Mouse (Mus musculus) embryonic facial prominence, embryonic 15.5 days (tissue): ENCODE data around the gene Foxd4. TPM values are rescaled to one million over a fixed set of nuclear protein-coding genes. Genes with fewer than 3 reads are reported as not detected.
"Not testable (repeated sequence)": the region's sequence is repeated elsewhere in the genome, so short reads cannot be mapped to it uniquely, and the experiment has no call there.

Experiments used
- ATAC-seq: fragments of 200-750 bp; cut with Nextera tagmentation; 2 replicates; pipeline ENCODE4 v1.8.0; 2017; ENCODE audit warnings: low read depth, moderate TSS enrichment; ENCODE audit not compliant: insufficient number of reproducible peaks, low FRiP score, low TSS enrichment
- H3K27ac ChIP-seq: fragments of 300-500 bp; sonication (generic); replicated peaks from 2 replicates; pipeline ENCODE4 v1.5.1; 2015; ENCODE audit warnings: mild to moderate bottlenecking, inconsistent platforms
- H3K27me3 ChIP-seq: fragments of 300-500 bp; sonication (generic); 2 replicates; pipeline ENCODE4 v1.6.1; 2015; ENCODE audit warnings: inconsistent platforms
- H3K36me3 ChIP-seq: fragments of 300-500 bp; sonication (generic); 2 replicates; pipeline ENCODE4 v1.6.1; 2015; ENCODE audit warnings: mild to moderate bottlenecking, inconsistent platforms
- H3K4me1 ChIP-seq: fragments of 300-500 bp; sonication (generic); 2 replicates; pipeline ENCODE4 v1.6.1; 2015; ENCODE audit warnings: inconsistent platforms
- H3K4me2 ChIP-seq: fragments of 300-500 bp; sonication (generic); replicated peaks from 2 replicates; pipeline ENCODE4 v1.6.1; 2015; ENCODE audit warnings: mild to moderate bottlenecking, inconsistent platforms
- H3K4me3 ChIP-seq: fragments of 300-500 bp; sonication (generic); replicated peaks from 2 replicates; pipeline ENCODE4 v1.5.1; 2015; ENCODE audit warnings: mild to moderate bottlenecking, inconsistent platforms
- H3K9ac ChIP-seq: fragments of 300-500 bp; sonication (generic); 2 replicates; pipeline ENCODE4 v1.6.1; 2015; ENCODE audit warnings: inconsistent platforms
- H3K9me3 ChIP-seq: fragments of 300-500 bp; sonication (generic); replicated peaks from 2 replicates; pipeline ENCODE4 v1.6.1; 2016; ENCODE audit warnings: inconsistent platforms
- WGBS: fragments of 180-500 bp; shearing (Covaris S2); methylation state at CpG from one replicate; pipeline ENCODE4 v1.1.7; 2015; 5-methylcytosine and 5-hydroxymethylcytosine counted together
- polyA plus RNA-seq: library from polyadenylated mRNA; unstranded; fragments of >200 nt; fragmentation: Nextera tagmentation; extraction: Ambion mirVana; gene quantifications from 2 replicates; pipeline ENCODE4 v1.2.1, GENCODE M21; 2015

The Foxd4 gene
- polyA plus RNA-seq, 1 experiment from 2014 or later, result not detected

GRCm38 (mm10) chr19:24899578-24900544 lies 1.1 kb downstream of the Foxd4 start:
- Histone ChIP-seq H3K4me1 (peaks cover 27% of the 10 kb centered on the region), H3K27ac (no peak overlapping the region), H3K4me2 (peak overlapping the region; percentile 66), H3K9ac (no peak overlapping the region), H3K9me3 (no peaks in the 10 kb centered on the region), H3K27me3 (peaks cover 88% of the 10 kb centered on the region), H3K4me3 (peak overlapping the region; percentile 44), H3K36me3 (no peaks in the 10 kb centered on the region)
- ATAC-seq, result no peak
- under 1% methylated on average over 84 of the region's 84 CpGs for whole genome bisulfite sequencing

GRCm38 (mm10) chr19:24898737-24899577 lies 2.0 kb downstream of the Foxd4 start:
- ATAC-seq, result no peak
- no peaks in the 10 kb centered on the region for H3K9me3 ChIP-seq
- no peak overlapping the region for H3K27ac ChIP-seq
- H3K4me2 ChIP-seq, result peak overlapping the region; percentile 66
- 3% methylated on average over 34 of the region's 34 CpGs for WGBS
- H3K27me3 ChIP-seq, result peaks cover 80% of the 10 kb centered on the region
- H3K4me3 ChIP-seq, result peak overlapping the region; percentile 44
- no peak overlapping the region for H3K9ac ChIP-seq
- no peaks in the 10 kb centered on the region for H3K36me3 ChIP-seq
- peaks cover 27% of the 10 kb centered on the region for H3K4me1 ChIP-seq

- Histone ChIP-seq H3K27ac (no peak overlapping the region), H3K27me3 (peaks cover 81% of the 10 kb centered on the region), H3K36me3 (no peaks in the 10 kb centered on the region), H3K4me1 (peaks cover 27% of the 10 kb centered on the region), H3K9me3 (no peaks in the 10 kb centered on the region), H3K4me2 (0 out of 2 replicates have a peak overlapping the region, but pooled peaks have one; percentile 37), H3K4me3 (no peak overlapping the region), H3K9ac (no peak overlapping the region)
- 1% methylated on average over 20 of the region's 20 CpGs for WGBS
- ATAC-seq, result no peak
Observed at GRCm38 (mm10) chr19:24897896-24898736, 2.9 kb downstream of the Foxd4 start.

DNA sequence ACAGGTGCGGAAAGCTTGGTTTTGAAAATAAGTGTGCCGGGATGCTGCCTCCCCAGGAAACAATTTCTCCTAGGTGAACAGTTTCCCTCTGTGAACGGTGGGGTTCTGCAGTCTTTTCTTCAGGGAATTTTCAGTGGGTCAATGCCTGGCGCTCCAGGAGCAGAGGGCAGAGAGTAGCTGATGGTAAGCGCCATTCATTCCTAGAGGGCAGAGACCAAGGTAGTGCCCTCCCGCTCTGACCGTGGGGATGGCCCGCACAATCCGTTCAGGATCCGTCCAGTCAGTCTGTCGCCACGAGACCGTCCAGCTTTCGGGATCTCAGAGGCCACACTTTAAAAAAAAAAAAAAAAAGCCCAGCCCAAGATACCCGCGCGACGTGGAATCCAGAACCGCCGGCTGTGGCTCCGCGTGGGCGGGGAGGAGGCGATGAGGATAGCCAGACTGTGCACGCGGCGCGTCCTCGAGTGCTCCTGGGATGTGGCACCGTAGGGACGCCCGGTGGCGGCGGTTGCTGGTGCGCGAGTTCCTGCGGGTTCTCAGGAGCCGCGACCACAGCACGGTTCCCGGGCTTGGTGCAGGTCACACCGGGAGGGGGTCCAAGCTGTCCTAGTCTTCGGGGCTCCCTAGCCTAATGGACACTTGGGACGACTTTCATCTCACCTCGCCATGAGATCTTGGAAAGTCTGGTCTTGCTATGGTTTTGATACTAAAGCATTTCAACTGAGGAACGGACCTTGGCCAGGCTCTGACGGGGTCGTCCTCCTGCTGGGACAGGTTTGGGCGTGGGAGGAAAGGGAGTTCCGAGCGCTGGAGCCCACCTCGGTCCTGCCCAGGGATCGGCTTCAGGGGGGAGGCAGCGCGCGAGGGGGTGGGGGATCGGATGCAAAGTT lies 3.7 kb downstream of the Foxd4 start:
- H3K4me3 ChIP-seq, result peak overlapping the region; percentile 25
- H3K27ac ChIP-seq, result no peak overlapping the region
- no peaks in the 10 kb centered on the region for H3K36me3 ChIP-seq
- WGBS, result 2% methylated on average over 55 of the region's 57 CpGs
- peak overlapping the region; percentile 37 for H3K4me2 ChIP-seq
- ATAC-seq, result no peak
- H3K9ac ChIP-seq, result no peak overlapping the region
- H3K9me3 ChIP-seq, result no peaks in the 10 kb centered on the region
- H3K27me3 ChIP-seq, result peaks cover 75% of the 10 kb centered on the region
- H3K4me1 ChIP-seq, result peaks cover 27% of the 10 kb centered on the region

DNA sequence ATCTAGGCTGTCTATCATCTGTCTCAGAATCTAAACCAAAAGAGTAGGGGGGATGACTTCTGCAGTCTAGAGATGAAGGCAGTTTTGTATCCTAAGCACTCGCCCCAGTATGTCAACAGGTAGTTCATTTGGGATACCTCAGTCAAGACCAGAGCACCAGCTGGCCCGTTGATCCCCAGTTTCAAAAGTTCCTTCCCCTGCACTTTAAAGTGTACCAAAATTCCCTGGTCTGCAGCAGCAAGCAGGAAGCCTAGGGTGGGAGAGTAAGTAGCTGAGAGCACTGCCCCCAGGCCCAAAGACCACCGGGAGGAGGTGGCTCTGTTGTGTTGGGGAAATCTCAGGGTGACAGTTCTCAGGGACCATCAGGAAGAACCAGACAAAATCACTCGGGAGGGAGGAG lies 4.5 kb downstream of the Foxd4 start:
- Histone ChIP-seq H3K36me3 (no peaks in the 10 kb centered on the region), H3K27me3 (peaks cover 68% of the 10 kb centered on the region), H3K9ac (no peak overlapping the region), H3K4me1 (peaks cover 27% of the 10 kb centered on the region), H3K27ac (no peak overlapping the region), H3K9me3 (no peaks in the 10 kb centered on the region), H3K4me2 (no peak overlapping the region), H3K4me3 (no peak overlapping the region)
- WGBS, result 14% methylated on average over 4 of the region's 4 CpGs
- no peak for ATAC-seq

DNA sequence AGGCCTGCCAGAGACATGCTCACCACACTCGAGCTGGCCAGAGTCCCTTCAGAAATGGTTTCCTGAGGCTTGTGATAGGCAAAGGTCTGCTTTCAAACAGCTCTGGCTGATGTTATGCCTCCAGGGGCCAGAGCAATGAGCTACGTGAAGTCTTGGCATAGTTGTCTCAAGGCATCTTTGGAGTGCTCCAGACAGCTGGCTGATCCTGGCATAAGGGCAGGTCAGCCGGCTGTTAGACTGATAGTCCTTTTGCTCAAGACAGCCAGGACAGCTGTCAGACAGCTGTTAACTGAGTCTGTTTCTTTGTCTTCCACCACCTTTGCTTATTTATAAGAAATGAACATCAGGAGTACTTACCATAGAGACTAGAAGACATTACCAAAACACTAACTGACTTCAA lies 14.1 kb downstream of the Foxd4 start:
- WGBS, result 61% methylated on average over 3 of the region's 3 CpGs

DNA sequence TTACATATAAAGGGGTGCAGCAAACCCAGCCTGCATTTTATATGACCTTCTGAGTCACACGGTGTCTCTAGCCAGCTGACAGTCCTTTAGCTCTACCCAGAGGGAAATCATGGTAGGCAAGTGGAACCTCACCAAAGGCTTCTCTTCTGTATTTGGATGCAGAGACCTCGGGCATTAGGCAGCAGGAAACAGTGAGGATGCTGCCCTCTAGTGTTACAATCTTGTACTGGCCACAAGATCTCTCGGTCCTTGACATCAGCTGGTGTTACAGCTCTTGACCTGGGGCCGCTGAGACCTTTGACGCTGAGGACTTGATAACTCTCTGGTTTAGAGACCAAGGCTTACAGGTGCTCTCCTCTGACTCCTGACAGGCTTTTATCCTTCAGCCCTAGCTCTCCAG lies 15.5 kb downstream of the Foxd4 start:
- H3K9me3 ChIP-seq, result no peaks in the 10 kb centered on the region
- no peak overlapping the region for H3K4me3 ChIP-seq
- WGBS, result 13% methylated on average over 5 of the region's 5 CpGs
- no peaks in the 10 kb centered on the region for H3K36me3 ChIP-seq
- peaks cover 19% of the 10 kb centered on the region for H3K27me3 ChIP-seq
- no peak overlapping the region for H3K4me2 ChIP-seq
- no peak overlapping the region for H3K27ac ChIP-seq
- no peak overlapping the region for H3K9ac ChIP-seq
- ATAC-seq, result no peak
- no peaks in the 10 kb centered on the region for H3K4me1 ChIP-seq

More for the DNA sequence above, 14.1 kb downstream of the Foxd4 start:
- no peak overlapping the region for H3K9ac ChIP-seq
- no peak overlapping the region for H3K4me2 ChIP-seq
- no peaks in the 10 kb centered on the region for H3K36me3 ChIP-seq
- no peak for ATAC-seq
- H3K27me3 ChIP-seq, result peaks cover 19% of the 10 kb centered on the region
- H3K4me3 ChIP-seq, result no peak overlapping the region
- H3K27ac ChIP-seq, result no peak overlapping the region
- no peaks in the 10 kb centered on the region for H3K9me3 ChIP-seq
- H3K4me1 ChIP-seq, result no peaks in the 10 kb centered on the region

DNA sequence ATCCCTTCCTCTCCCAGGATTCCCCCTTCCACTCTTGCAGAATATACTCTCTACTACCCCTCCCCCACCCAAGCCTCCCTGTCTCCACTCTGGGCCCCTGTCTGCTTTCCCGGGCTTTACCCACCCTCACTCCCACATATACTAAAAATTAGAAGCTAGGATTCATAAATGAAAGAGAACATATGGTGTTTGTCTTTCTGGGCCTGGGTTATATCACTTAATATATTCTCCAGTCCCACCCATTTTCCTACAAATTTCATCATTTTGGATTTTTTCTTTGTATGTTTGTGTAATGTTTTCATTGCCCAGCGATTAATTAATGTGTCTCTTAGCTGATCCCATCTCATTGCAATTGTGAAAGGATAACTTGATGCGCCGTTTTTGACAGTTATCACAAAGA lies 19.8 kb downstream of the Foxd4 start:
- H3K27me3 ChIP-seq, result no peaks in the 10 kb centered on the region; the same call in 1 of the 2 replicates
- no peaks in the 10 kb centered on the region for H3K36me3 ChIP-seq
- H3K4me1 ChIP-seq, result no peaks in the 10 kb centered on the region
- WGBS, result 63% methylated on average over 4 of the region's 4 CpGs
- H3K4me2 ChIP-seq, result no peak overlapping the region
- ATAC-seq, result no peak
- H3K9ac ChIP-seq, result no peak overlapping the region
- no peak overlapping the region for H3K27ac ChIP-seq
- H3K9me3 ChIP-seq, result no peaks in the 10 kb centered on the region
- H3K4me3 ChIP-seq, result no peak overlapping the region

DNA sequence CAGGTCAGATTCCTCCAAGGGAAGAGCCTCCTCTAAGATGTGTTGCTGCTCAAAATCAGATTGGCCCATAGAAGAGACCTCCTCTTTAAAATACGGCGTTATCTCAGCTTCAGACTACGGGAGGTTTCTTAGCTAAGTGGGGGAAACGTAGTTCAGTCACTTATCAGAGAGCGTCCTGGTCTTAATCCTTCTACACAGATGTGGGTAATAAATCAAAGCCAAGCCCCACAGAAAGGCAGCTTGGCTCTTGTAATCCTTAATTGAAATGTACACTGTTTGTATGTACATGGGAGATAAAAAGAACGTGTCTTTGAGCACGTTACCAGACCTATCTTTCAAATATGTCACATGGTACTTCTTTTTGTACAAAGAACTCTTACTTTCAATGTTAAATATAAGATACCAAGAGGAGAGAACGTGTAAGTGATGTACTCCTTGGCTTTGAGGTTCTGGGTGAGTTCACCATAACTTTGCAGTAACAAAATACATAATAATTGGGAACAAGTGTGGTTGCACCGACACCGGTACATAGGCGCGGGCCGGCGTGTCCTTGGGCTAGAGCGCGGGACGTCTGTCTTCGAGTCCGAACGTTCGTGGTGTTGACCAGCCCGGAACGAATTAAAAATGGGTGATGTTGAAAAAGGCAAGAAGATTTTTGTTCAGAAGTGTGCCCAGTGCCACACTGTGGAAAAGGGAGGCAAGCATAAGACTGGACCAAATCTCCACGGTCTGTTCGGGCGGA lies 25.7 kb downstream of the Foxd4 start, which contains the start of gene Gm10053:
Gene Gm10053 (plus strand): TSS at position 558 of the 742 bp plus-strand sequence.
- H3K4me1 ChIP-seq, H3K36me3 ChIP-seq, ATAC-seq: not testable (repeated sequence)

More for the DNA sequence above, 25.7 kb downstream of the Foxd4 start, which contains the start of gene Gm10053:
- H3K27me3 ChIP-seq, H3K4me3 ChIP-seq, H3K9me3 ChIP-seq, H3K9ac ChIP-seq, H3K4me2 ChIP-seq, H3K27ac ChIP-seq: not testable (repeated sequence)
- WGBS, result 79% methylated on average over 23 of the region's 26 CpGs
